Mouse (Mus musculus) midbrain, embryonic 11.5 days (tissue): ENCODE results near the gene Zbtb24. TPM values are rescaled to one million over a fixed set of nuclear protein-coding genes. Genes with fewer than 3 reads are reported as not detected.

Experiments
- ATAC-seq: fragments of 200-750 bp; cut with Nextera tagmentation; 2 replicates; pipeline ENCODE4 v1.8.0; 2017; ENCODE audit warnings: moderate TSS enrichment, moderate library complexity; ENCODE audit not compliant: low FRiP score
- DNase-seq: peaks from one replicate; pipeline ENCODE4 v3.0.0; 2015; ENCODE audit warnings: low spot score; ENCODE audit errors: missing footprints
- H3K27ac ChIP-seq: fragments of 300-500 bp; sonication (generic); 2 replicates; pipeline ENCODE4 v1.5.1; 2014; ENCODE audit warnings: low read depth, low read length
- H3K27me3 ChIP-seq: fragments of 300-500 bp; sonication (generic); 2 replicates; pipeline ENCODE4 v1.6.1; 2014; ENCODE audit warnings: mild to moderate bottlenecking, low read length, moderate library complexity, mixed read lengths; ENCODE audit not compliant: control insufficient read depth, insufficient read depth
- H3K36me3 ChIP-seq: fragments of 300-500 bp; sonication (generic); 2 replicates; pipeline ENCODE4 v1.6.1; 2014; ENCODE audit warnings: mild to moderate bottlenecking, low read length, moderate library complexity, mixed read lengths; ENCODE audit not compliant: control insufficient read depth, insufficient read depth
- H3K4me1 ChIP-seq: fragments of 300-500 bp; sonication (generic); 2 replicates; pipeline ENCODE4 v1.6.1; 2014; ENCODE audit warnings: low read length; ENCODE audit not compliant: control insufficient read depth, insufficient read depth
- H3K4me2 ChIP-seq: fragments of 300-500 bp; sonication (generic); 2 replicates; pipeline ENCODE4 v1.6.1; 2014; ENCODE audit warnings: mild to moderate bottlenecking, moderate library complexity
- H3K4me3 ChIP-seq: fragments of 300-500 bp; sonication (generic); 2 replicates; pipeline ENCODE4 v1.5.1; 2014; ENCODE audit warnings: low read depth, low read length
- H3K9ac ChIP-seq: fragments of 300-500 bp; sonication (generic); 2 replicates; pipeline ENCODE4 v1.6.1; 2014; ENCODE audit warnings: low read length
- H3K9me3 ChIP-seq: fragments of 300-500 bp; sonication (generic); 2 replicates; pipeline ENCODE4 v1.6.1; 2016; ENCODE audit warnings: low read length; ENCODE audit not compliant: control insufficient read depth
- WGBS: fragments of 180-500 bp; shearing (Covaris S2); extraction: QIAGEN DNeasy Blood & Tissue Kit; methylation state at CpG from one replicate; pipeline ENCODE4 v1.1.7; 2014; 5-methylcytosine and 5-hydroxymethylcytosine counted together
- polyA plus RNA-seq: library from polyadenylated mRNA; unstranded; fragments of >200 nt; fragmentation: Nextera tagmentation; extraction: Ambion mirVana; gene quantifications from 2 replicates; pipeline ENCODE4 v1.2.1, GENCODE M21; 2014

The Zbtb24 gene
- polyA plus RNA-seq, 1 experiment from 2014 or later = 19.1 TPM

- no peak for ATAC-seq
- 33% methylated on average over 2 of the region's 2 CpGs for WGBS
- Histone ChIP-seq H3K4me2 (no peak overlapping the region), H3K9ac (no peak overlapping the region), H3K36me3 (no peaks in the 10 kb centered on the region), H3K27me3 (no peaks in the 10 kb centered on the region), H3K4me1 (no peaks in the 10 kb centered on the region), H3K9me3 (no peaks in the 10 kb centered on the region), H3K27ac (no peak overlapping the region), H3K4me3 (no peak overlapping the region)
- DNase-seq = no peak
These were observed 59.0 kb downstream of the Zbtb24 start for GRCm38 (mm10) chr10:41509160-41509559.

GRCm38 (mm10) chr10:41514301-41514700 lies 64.1 kb downstream of the Zbtb24 start:
- WGBS = 82% methylated on average over 4 of the region's 4 CpGs
- Histone ChIP-seq H3K27ac (no peak overlapping the region), H3K36me3 (no peaks in the 10 kb centered on the region), H3K4me2 (no peak overlapping the region), H3K4me1 (no peaks in the 10 kb centered on the region), H3K27me3 (no peaks in the 10 kb centered on the region), H3K9me3 (no peaks in the 10 kb centered on the region), H3K4me3 (no peak overlapping the region), H3K9ac (no peak overlapping the region)
- DNase-seq (no peak), ATAC-seq (no peak)

- no peak overlapping the region for H3K27ac ChIP-seq
- no peak for ATAC-seq
- no peaks in the 10 kb centered on the region for H3K4me1 ChIP-seq
These were observed 64.7 kb downstream of the Zbtb24 start for GRCm38 (mm10) chr10:41514921-41515320.

More at GRCm38 (mm10) chr10:41514921-41515320, 64.7 kb downstream of the Zbtb24 start:
- Histone ChIP-seq H3K4me3 (no peak overlapping the region), H3K36me3 (no peaks in the 10 kb centered on the region), H3K9me3 (no peaks in the 10 kb centered on the region), H3K4me2 (no peak overlapping the region), H3K9ac (no peak overlapping the region), H3K27me3 (no peaks in the 10 kb centered on the region)
- DNase-seq = no peak

Other genes starting within 250 kb of the Zbtb24 start
- gene Fig4, start 147.1 kb upstream of the Zbtb24 start, polyA plus RNA-seq = 22.4 and 25.2 TPM in 2 replicates
- not detected in 2 replicates for gene Ak9, start 146.4 kb upstream of the Zbtb24 start, polyA plus RNA-seq
- 34.0 and 36.6 TPM in 2 replicates for gene Mical1, start 25.9 kb downstream of the Zbtb24 start, polyA plus RNA-seq
- 50.7 and 60.0 TPM in 2 replicates for gene Smpd2, start 40.0 kb downstream of the Zbtb24 start, polyA plus RNA-seq
- 0.66 and 0.85 TPM in 2 replicates for gene Ppil6, start 40.1 kb downstream of the Zbtb24 start, polyA plus RNA-seq
- gene Cd164, start 69.0 kb downstream of the Zbtb24 start, polyA plus RNA-seq = 112 and 126 TPM in 2 replicates